Mouse (Mus musculus) liver, postnatal 0 days (tissue): ENCODE results near the gene Rps6kc1. TPM values are rescaled to one million over a fixed set of nuclear protein-coding genes. Genes with fewer than 3 reads are reported as not detected.

ENCODE experiments used
- ATAC-seq: fragments of 200-750 bp; cut with Nextera tagmentation; 2 replicates; pipeline ENCODE4 v1.8.0; 2017; ENCODE audit warnings: mild to moderate bottlenecking, moderate library complexity
- DNase-seq: peaks from one replicate; pipeline ENCODE4 v3.0.0-alpha.2; 2016
- H3K27ac ChIP-seq: fragments of 300-500 bp; sonication (generic); 2 replicates; pipeline ENCODE4 v1.5.1; 2014; ENCODE audit warnings: antibody characterized with exemption, moderate library complexity, mild to moderate bottlenecking, low read depth
- H3K27me3 ChIP-seq: fragments of 300-500 bp; sonication (generic); 2 replicates; pipeline ENCODE4 v1.6.1; 2014; ENCODE audit warnings: low read length, control low read depth, mixed read lengths; ENCODE audit not compliant: insufficient read depth
- H3K36me3 ChIP-seq: fragments of 300-500 bp; sonication (generic); replicated peaks from 2 replicates; pipeline ENCODE4 v1.6.1; 2014; ENCODE audit warnings: mild to moderate bottlenecking, control low read depth, low read length, moderate library complexity, mixed read lengths; ENCODE audit not compliant: insufficient read depth
- H3K4me1 ChIP-seq: fragments of 300-500 bp; sonication (generic); 2 replicates; pipeline ENCODE4 v1.6.1; 2014; ENCODE audit warnings: antibody characterized with exemption, mild to moderate bottlenecking, control low read depth; ENCODE audit not compliant: insufficient read depth
- H3K4me2 ChIP-seq: fragments of 300-500 bp; sonication (generic); 2 replicates; pipeline ENCODE4 v1.6.1; 2014; ENCODE audit warnings: low read depth, mild to moderate bottlenecking, low read length, moderate library complexity, mixed read lengths
- H3K4me3 ChIP-seq: fragments of 300-500 bp; sonication (generic); 2 replicates; pipeline ENCODE4 v1.5.1; 2014; ENCODE audit warnings: low read depth, low read length
- H3K9ac ChIP-seq: fragments of 300-500 bp; sonication (generic); replicated peaks from 2 replicates; pipeline ENCODE4 v1.6.1; 2014; ENCODE audit warnings: mild to moderate bottlenecking, moderate library complexity
- H3K9me3 ChIP-seq: fragments of 300-500 bp; sonication (generic); 2 replicates; pipeline ENCODE4 v1.6.1; 2016; ENCODE audit warnings: mild to moderate bottlenecking, control low read depth, low read length, mixed read lengths
- CTCF ChIP-seq: sonication (generic); IDR thresholded peaks from 2 replicates; pipeline ENCODE4 v1.5.1; 2016; ENCODE audit warnings: antibody characterized with exemption, low read depth
- EP300 ChIP-seq: IDR thresholded peaks from 2 replicates; pipeline ENCODE4 v1.6.1; 2016; ENCODE audit warnings: antibody characterized with exemption, low read depth, mild to moderate bottlenecking
- WGBS: fragments of 180-500 bp; shearing (Covaris S2); extraction: QIAGEN DNeasy Blood & Tissue Kit; methylation state at CpG from one replicate; pipeline ENCODE4 v1.1.7; 2014; ENCODE audit not compliant: insufficient replicate concordance; 5-methylcytosine and 5-hydroxymethylcytosine counted together
- polyA plus RNA-seq: library from polyadenylated mRNA; unstranded; fragments of >200 nt; fragmentation: Nextera tagmentation; extraction: Ambion mirVana; gene quantifications from 2 replicates; pipeline ENCODE4 v1.2.1, GENCODE M21; 2015

The Rps6kc1 gene
- polyA plus RNA-seq, 1 experiment from 2014 or later, result 3.9 TPM

DNA sequence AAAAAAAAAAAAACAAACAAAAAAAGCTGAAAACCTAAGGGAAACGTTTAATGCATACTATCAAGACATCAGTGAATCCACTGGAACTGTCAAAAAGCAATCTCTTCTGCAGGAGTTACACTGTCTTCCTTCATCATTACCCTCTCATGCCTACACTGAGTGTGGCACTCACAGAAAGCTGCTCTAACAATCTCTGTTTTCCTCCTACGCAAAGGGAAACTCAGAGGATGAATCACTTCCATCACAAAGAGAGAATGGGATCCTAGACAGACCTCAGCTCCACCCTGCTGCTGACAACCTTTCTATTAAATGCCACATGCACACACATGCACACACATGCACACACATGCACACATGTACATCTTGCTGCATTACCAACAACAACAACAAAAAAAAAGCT is 75.5 kb downstream of the Rps6kc1 start:
- H3K4me3 ChIP-seq, result no peak overlapping the region
- H3K4me1 ChIP-seq, result peaks cover 8% of the 10 kb centered on the region; the same call in 1 of the 2 replicates
- H3K9me3 ChIP-seq, result no peaks in the 10 kb centered on the region
- H3K27me3 ChIP-seq, result no peaks in the 10 kb centered on the region
- H3K4me2 ChIP-seq, result no peak overlapping the region
- no peak for DNase-seq
- 56% methylated on average over 2 of the region's 2 CpGs for WGBS
- no peak for ATAC-seq
- TF ChIP-seq CTCF, result no peak
- no peak for TF ChIP-seq EP300
- no peak overlapping the region for H3K27ac ChIP-seq
- H3K9ac ChIP-seq, result no peak overlapping the region
- H3K36me3 ChIP-seq, result no peaks in the 10 kb centered on the region

GRCm38 (mm10) chr1:190834201-190834907 is 77.2 kb downstream of the Rps6kc1 start:
- TF ChIP-seq EP300, result no peak
- TF ChIP-seq CTCF, result no peak
- Histone ChIP-seq H3K36me3 (no peaks in the 10 kb centered on the region), H3K4me1 (peaks cover 8% of the 10 kb centered on the region; the same call in 1 of the 2 replicates), H3K27me3 (no peaks in the 10 kb centered on the region), H3K27ac (peak overlapping the region; percentile 56), H3K9me3 (no peaks in the 10 kb centered on the region), H3K9ac (0 out of 2 replicates have a peak overlapping the region, but pooled peaks have one; percentile 16), H3K4me3 (no peak overlapping the region), H3K4me2 (no peak overlapping the region)
- ATAC-seq, result peak; percentile 70
- WGBS, result 63% methylated on average over 7 of the region's 7 CpGs
- DNase-seq, result no peak

DNA sequence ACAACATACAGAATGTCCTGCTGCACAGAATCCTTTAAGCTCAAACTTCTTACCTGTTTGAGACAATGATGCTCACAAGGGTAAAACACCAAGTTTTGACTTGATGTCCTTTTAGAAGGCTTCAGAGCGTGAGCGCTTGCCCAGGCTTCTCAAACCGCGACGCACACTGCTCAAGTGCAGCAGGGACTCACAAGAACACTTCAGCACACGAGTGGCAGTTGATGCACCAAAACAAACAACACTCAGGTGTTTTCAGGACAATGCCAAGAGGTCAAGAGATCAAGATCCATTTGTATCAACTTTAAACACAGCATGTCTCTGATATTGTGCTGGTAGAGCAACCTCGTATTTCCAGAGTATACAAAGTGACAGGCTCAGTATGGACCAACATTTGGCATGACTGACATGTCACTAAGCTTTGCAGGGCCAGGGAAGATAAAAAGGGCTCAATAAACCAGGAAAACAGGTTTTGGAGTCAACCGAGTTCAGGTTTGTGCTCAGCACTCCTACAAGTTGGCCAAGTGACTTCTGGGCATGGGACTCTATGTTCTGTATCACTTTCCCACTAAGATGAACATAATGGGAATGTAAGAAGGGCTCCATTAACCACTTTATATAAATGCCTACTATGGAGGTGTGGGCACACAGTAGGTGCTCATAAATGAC is 78.5 kb downstream of the Rps6kc1 start:
- H3K36me3 ChIP-seq, result no peaks in the 10 kb centered on the region
- TF ChIP-seq CTCF (no peak), EP300 (no peak)
- H3K4me1 ChIP-seq, result peaks cover 8% of the 10 kb centered on the region; the same call in 1 of the 2 replicates
- no peaks in the 10 kb centered on the region for H3K27me3 ChIP-seq
- no peak overlapping the region for H3K4me2 ChIP-seq
- H3K27ac ChIP-seq, result no peak overlapping the region
- H3K4me3 ChIP-seq, result no peak overlapping the region
- ATAC-seq (no peak), DNase-seq (no peak)
- no peaks in the 10 kb centered on the region for H3K9me3 ChIP-seq
- H3K9ac ChIP-seq, result no peak overlapping the region
- 76% methylated on average over 8 of the region's 8 CpGs for WGBS

- Histone ChIP-seq H3K4me1 (peaks cover 8% of the 10 kb centered on the region; the same call in 1 of the 2 replicates), H3K4me3 (no peak overlapping the region), H3K9me3 (no peaks in the 10 kb centered on the region), H3K27ac (peak overlapping the region; percentile 34; the same call in 1 of the 2 replicates), H3K36me3 (no peaks in the 10 kb centered on the region), H3K4me2 (peak overlapping the region; percentile 3; the same call in 1 of the 2 replicates), H3K9ac (no peak overlapping the region), H3K27me3 (no peaks in the 10 kb centered on the region)
- WGBS, result 34% methylated on average over 10 of the region's 10 CpGs
- TF ChIP-seq EP300, result no peak
- peak; percentile 74 for TF ChIP-seq CTCF
- DNase-seq (peak; percentile 61), ATAC-seq (peak; percentile 69)
Observed at GRCm38 (mm10) chr1:190831839-190832497, 79.6 kb downstream of the Rps6kc1 start.

- DNase-seq (no peak), ATAC-seq (no peak)
- Histone ChIP-seq H3K36me3 (no peaks in the 10 kb centered on the region; the same call in 1 of the 2 replicates), H3K27ac (no peak overlapping the region), H3K4me2 (no peak overlapping the region), H3K9me3 (no peaks in the 10 kb centered on the region), H3K4me1 (peaks cover 4% of the 10 kb centered on the region; the same call in 1 of the 2 replicates), H3K4me3 (no peak overlapping the region), H3K9ac (no peak overlapping the region), H3K27me3 (no peaks in the 10 kb centered on the region)
- TF ChIP-seq CTCF (no peak), EP300 (no peak)
- WGBS, result 70% methylated on average over 9 of the region's 9 CpGs
Observed at GRCm38 (mm10) chr1:190826486-190827034, 85.0 kb downstream of the Rps6kc1 start.

- Histone ChIP-seq H3K9ac (no peak overlapping the region), H3K4me3 (no peak overlapping the region), H3K27ac (no peak overlapping the region), H3K4me1 (peaks cover 9% of the 10 kb centered on the region), H3K4me2 (no peak overlapping the region), H3K36me3 (no peaks in the 10 kb centered on the region; the same call in 1 of the 2 replicates), H3K9me3 (no peaks in the 10 kb centered on the region), H3K27me3 (no peaks in the 10 kb centered on the region)
- DNase-seq (no peak), ATAC-seq (no peak)
- no peak for TF ChIP-seq EP300
- no peak for TF ChIP-seq CTCF
- WGBS, result 81% methylated on average over 4 of the region's 4 CpGs
Observed at GRCm38 (mm10) chr1:190823745-190824144, 87.8 kb downstream of the Rps6kc1 start.
